Mouse (Mus musculus): ENCODE results near the gene Tfpt. TPM values are rescaled to one million over a fixed set of nuclear protein-coding genes. Genes with fewer than 3 reads are reported as not detected.

The Tfpt gene
- polyA plus RNA-seq (2012; ENCODE audit: low replicate concordance) = 20.6 and 34.3 TPM in 2 replicates

DNA sequence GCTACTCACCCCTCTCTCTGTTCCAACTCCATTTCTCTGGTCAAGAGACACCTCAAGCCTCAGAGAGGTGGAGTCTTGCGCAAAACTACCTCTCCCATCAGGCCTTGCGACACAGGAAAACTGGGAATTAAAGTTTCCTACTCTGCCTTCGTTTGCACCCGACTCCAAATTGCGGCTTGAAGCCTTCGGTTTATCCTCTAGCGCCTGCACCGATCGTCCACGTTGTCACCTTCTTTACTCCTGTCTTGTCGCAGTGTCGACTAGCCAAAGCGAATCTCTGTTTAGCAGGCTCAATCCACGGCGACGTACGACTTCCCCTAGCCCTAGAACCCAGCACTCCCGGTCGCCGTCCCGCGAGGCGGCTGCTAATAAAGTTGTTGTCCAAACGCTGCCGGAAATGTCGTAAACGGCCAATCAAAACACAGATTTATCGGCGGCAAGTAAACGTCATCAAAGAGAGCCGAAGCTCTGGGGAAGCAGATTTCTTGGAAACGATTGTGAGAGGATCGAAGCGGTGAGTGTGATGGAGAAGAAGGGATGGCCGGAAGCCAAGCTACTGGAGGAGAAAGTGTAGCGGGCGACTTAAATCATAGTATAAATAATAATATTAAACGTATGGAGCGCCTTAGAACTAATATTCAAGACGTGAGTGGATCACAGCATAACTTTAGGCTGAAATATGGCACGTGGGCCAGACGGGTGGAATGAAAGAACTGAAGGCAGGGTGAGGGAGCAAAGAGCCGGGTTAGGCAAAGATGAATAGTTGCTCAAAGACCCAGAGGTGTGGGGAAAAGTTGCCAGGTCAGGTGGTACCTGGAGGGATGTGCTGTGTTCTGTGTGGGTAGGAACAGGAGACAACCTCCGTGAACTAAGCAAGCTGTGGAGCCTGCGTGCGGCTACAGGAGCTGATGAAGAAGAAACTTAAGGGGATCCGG is at the start of gene Tfpt, which contains the start of gene Prpf31:
Tfpt (minus strand) TSS at position 387 of the 935 bp plus-strand sequence.
Prpf31 (plus strand) TSS at position 443 of the 935 bp plus-strand sequence.

GRCm38 (mm10) chr7:3677342-3677741 is 47.6 kb upstream of the Tfpt start, which contains the start of gene Tmc4:
Gene Tmc4, minus strand, starts transcription at chr7:3677553.

GRCm38 (mm10) chr7:3665215-3666114 is 35.7 kb upstream of the Tfpt start, which contains the start of gene Leng1:
Gene Leng1, minus strand, starts transcription at chr7:3665840.

DNA sequence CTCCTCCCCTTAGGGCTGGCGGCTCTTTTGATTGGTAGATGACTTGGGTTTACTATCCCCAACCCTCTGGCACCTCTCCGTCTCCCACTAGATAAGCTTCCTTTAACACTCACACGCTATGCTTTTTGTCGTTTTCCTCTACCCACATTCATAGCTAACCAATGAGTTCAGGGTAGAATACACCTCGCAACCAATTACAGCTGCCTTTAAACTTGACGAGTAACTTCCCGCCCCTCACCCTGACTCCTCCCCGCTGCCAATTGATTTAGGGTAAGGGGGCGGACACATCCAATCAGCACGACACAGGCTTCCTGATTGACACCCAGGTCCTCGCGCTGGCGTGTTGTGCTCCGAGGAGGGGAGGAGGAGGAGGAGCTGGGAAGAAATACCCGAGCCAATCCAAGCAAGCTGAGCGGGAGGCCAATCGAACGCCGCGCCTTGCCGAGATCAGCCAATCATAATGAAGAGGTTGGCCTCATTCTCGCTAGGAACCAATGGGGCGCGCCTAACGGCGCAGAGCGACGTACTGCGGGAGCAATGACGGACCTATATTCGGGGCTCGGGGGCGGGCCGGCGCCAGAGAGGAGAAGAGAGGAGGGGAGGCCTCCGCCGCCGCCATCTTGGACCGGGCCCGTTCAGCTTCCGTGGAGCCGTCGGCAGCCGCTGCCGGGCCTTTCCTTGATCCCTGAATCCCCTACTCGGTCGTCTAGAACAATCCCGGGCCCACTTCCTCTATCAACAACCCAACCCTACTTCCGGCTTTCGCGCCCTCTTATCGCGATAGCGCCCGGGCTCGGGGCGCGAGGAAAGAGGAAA is 15.2 kb upstream of the Tfpt start, which contains the start of gene Cnot3:
Cnot3 (plus strand) TSS at position 597 of the 816 bp plus-strand sequence.

GRCm38 (mm10) chr7:3617242-3617995 is 12.3 kb downstream of the Tfpt start, which contains the start of gene Ndufa3:
Gene Ndufa3, plus strand, starts transcription at chr7:3617373.

GRCm38 (mm10) chr7:3616057-3616388 is 13.7 kb downstream of the Tfpt start, which contains the start of gene Oscar:
Gene Oscar, minus strand, starts transcription at chr7:3616157.

Other genes with a start within 250 kb of the Tfpt start
- gene Cacng8, start 239.2 kb downstream of the Tfpt start, polyA plus RNA-seq (2012; ENCODE audit: low replicate concordance) = 2.0 and 8.2 TPM in 2 replicates
- gene Cacng6, start 205.7 kb downstream of the Tfpt start, polyA plus RNA-seq (2012; ENCODE audit: low replicate concordance) = 0.56 TPM in 1 of 2 replicates, not detected in the other
- gene Tarm1, start 127.3 kb downstream of the Tfpt start, polyA plus RNA-seq (2012; ENCODE audit: low replicate concordance) = 0.34 and 0.93 TPM in 2 replicates
- not detected in 2 replicates for gene Oscar, start 13.8 kb downstream of the Tfpt start, polyA plus RNA-seq (2012; ENCODE audit: low replicate concordance)
- 27.0 and 40.6 TPM in 2 replicates for gene Ndufa3, start 12.6 kb downstream of the Tfpt start, polyA plus RNA-seq (2012; ENCODE audit: low replicate concordance)
- gene Prpf31, start 56 bp upstream of the Tfpt start, polyA plus RNA-seq (2012; ENCODE audit: low replicate concordance) = 11.3 and 22.6 TPM in 2 replicates
- gene Cnot3, start 15.3 kb upstream of the Tfpt start, polyA plus RNA-seq (2012; ENCODE audit: low replicate concordance) = 337 and 537 TPM in 2 replicates
- gene Leng1, start 35.9 kb upstream of the Tfpt start, polyA plus RNA-seq (2012; ENCODE audit: low replicate concordance) = 12.3 and 12.7 TPM in 2 replicates
- 5.6 and 9.1 TPM in 2 replicates for gene Tmc4, start 47.6 kb upstream of the Tfpt start, polyA plus RNA-seq (2012; ENCODE audit: low replicate concordance)
- 53.9 and 185 TPM in 2 replicates for gene Tsen34, start 62.9 kb upstream of the Tfpt start, polyA plus RNA-seq (2012; ENCODE audit: low replicate concordance)
- gene Mboat7, start 63.6 kb upstream of the Tfpt start, polyA plus RNA-seq (2012; ENCODE audit: low replicate concordance) = 125 and 266 TPM in 2 replicates
- 144 and 1,440 TPM in 2 replicates for gene Rps9, start 74.1 kb upstream of the Tfpt start, polyA plus RNA-seq (2012; ENCODE audit: low replicate concordance)
- 24.2 and 41.3 TPM in 2 replicates for gene Pirb, start 90.5 kb upstream of the Tfpt start, polyA plus RNA-seq (2012; ENCODE audit: low replicate concordance)
- 0.24 and 0.38 TPM in 2 replicates for gene Gm15448, start 195.8 kb upstream of the Tfpt start, polyA plus RNA-seq (2012; ENCODE audit: low replicate concordance)
- 2.6 and 2.7 TPM in 2 replicates for gene Pira2, start 215.1 kb upstream of the Tfpt start, polyA plus RNA-seq (2012; ENCODE audit: low replicate concordance)

Data from hematopoietic multipotent progenitor cell, adult 10-12 weeks (in vitro differentiated cells).